Mouse (Mus musculus): ENCODE data around the gene Vdr.

The Vdr gene

DNA sequence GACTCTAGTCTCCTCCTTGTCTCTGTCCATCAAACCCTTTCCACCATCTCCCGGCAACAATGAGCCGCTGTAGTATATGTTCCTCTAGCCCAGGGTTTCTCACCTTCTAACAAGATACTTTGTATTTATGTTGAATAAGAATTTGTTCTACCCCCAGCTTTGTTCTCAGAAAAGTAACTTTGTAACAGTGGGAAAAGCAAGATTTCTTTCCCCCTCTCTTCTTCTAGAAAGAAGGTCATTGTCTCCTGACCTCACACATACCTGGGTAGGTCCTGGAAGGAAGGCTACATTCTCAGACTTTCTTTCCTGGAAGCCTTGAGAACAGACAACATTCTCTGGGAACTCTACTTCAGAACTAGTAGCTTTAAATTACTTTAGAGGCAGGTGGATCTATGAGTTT, at the start of gene Vdr:
TSS of gene Vdr (minus strand) at position 101 of the 400 bp plus-strand sequence.
- no peak for DNase-seq (ENCODE audit: low spot score in 2 of 2)

- no peak for DNase-seq (ENCODE audit: low spot score in 2 of 2)
Observed at GRCm38 (mm10) chr15:97956416-97956815, 46.0 kb upstream of the Vdr start.

DNA sequence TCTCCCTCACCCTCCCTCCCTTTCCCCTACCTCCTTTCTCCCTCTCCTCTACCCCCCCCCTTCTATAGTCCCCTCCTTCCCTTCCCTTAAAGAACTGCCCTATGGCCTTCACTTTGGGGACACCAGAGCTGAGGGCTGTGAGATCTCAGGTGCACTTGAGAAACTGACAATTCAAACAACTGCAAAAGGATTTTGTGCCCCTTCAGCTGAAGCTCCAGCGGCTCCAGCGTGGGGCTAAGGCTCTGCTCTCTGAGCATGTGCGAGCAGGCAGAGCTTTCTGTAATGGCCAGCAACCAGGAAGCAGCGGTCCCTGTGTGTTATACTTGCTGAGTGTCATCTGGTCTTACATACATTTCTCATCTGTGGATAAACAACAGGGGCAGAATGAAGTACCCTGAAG, 45.3 kb upstream of the Vdr start:
- no peak for DNase-seq (ENCODE audit: low spot score in 2 of 2)

DNA sequence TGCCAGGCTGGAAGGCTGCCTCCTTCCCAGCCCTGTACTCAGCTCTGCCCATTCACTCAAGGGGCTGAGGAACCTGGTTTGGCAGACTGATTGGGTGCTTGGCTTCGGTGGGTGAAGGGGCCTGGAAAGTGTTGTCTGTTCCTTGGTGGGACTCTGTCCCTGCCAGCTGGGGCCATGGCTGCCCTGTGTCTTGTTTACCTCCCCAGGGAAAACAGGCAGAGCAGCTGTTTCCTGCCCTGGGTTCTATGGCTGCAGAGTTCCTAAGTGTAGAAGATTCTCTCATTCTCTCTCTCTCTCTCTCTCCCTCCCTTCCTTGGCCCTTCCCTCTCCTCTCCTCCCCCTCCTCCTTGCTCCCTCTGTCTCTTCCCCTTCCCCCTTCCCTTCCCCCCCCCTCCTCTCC, 44.9 kb upstream of the Vdr start:
- no peak for DNase-seq (ENCODE audit: low spot score in 2 of 2)

DNA sequence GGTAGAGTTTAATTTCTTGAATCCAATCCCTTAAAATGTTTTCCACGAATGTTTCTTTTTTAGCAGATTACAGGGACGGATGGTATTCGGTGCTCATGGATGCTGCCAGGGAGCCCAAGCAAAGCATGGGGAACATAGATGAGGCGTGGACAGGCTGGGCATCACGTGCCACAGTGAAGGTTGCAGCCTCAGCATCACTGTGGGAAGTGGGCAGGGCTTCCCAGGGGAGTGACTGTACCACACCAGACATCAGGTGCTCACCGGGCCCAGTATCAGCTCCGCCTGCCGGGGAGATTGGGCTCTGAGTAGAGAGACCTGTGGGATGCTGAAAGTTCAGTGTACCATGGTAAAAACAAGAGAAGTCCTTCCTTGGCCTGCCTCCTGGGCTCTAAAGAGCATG, 44.2 kb upstream of the Vdr start:
- peak in 1 of 2 experiments; percentile 40 for DNase-seq (ENCODE audit: low spot score in 2 of 2)

GRCm38 (mm10) chr15:97952889-97953189, 42.4 kb upstream of the Vdr start:
- DNase-seq (ENCODE audit: low spot score in 2 of 2), result peak in 1 of 2 experiments; percentile 12

GRCm38 (mm10) chr15:97952137-97952888, 41.9 kb upstream of the Vdr start:
- DNase-seq (ENCODE audit: low spot score in 2 of 2), result peak; percentile 39 to 65

GRCm38 (mm10) chr15:97950240-97950639, 39.8 kb upstream of the Vdr start:
- peak in 1 of 2 experiments; percentile 10 for DNase-seq (ENCODE audit: low spot score in 2 of 2)

DNA sequence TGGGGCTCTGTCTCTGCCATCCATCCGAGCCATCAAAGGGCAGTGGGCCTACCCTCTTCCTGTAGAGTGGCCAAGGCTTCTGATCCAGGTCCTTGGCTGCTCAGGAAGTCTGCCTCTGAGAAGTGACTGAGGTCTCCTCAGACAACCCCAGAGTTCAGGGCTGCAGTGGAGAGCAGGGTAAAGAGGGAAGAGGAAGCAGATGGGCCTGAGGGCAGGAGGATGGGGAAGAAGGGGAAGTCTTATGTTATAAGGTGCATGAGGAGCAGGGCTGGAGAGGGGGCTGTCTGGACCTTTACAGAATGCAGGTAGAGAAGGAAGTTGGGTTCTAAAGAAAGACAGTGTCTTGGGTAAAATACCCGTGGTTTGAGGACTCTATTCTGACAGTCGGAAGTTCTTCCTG, 39.3 kb upstream of the Vdr start:
- no peak for DNase-seq (ENCODE audit: low spot score in 2 of 2)

DNA sequence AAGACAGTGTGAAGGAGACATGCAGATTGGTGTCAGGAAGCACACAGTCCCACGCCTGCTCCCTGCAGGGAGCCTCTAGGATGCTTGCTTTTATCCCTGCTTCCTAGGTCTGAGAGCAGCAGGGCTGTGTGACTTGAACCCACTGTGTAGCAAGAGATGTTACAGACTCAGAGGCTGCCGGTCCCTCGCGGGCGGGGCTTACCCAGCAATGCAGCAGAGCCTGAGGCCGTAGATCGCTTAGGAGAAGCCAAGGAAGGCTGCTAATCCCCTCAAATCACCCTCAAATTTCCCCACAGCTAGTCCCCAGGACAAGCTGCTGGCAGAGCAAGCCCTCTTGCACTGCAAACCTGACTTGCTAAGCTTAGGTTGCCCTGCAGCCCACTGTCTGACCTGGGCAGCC, 38.3 kb upstream of the Vdr start:
- DNase-seq (ENCODE audit: low spot score in 2 of 2), result peak in 1 of 2 experiments; percentile 11

GRCm38 (mm10) chr15:97945656-97946315, 35.4 kb upstream of the Vdr start:
- peak in 1 of 2 experiments; percentile 6 for DNase-seq (ENCODE audit: low spot score in 2 of 2)

DNA sequence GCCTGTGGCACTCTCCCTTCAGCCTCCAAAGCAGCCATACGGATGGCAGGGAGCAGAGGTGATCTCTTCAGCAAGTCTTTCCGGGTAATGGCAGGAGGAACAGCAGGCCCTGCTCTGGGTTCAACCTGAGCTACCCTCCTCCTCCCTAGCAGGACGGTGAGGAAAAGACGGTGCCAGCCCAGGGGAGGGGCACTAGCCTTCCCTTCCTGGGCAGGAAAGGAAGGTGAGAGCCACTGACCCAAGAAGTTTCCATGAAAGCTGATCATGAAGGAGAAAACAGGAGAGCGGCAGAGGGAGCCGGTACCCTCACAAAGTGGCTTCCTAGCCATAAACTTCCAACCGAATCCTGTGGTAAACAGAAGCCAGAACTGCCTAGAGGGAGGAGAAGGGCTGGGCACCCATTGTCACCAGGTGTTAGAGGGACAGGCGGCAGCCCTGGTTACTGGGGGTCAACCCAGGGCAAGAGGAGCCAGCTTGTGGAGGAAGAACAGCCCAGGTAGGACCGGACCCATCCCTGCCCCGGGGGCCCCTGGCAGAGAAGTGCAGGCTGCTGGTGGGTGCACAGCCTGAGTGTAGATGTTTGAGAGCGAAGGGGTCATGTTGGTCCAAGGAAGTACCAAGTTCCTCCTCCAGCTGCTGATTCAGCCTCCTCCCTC, 34.6 kb upstream of the Vdr start:
- peak in 1 of 2 experiments; percentile 10 for DNase-seq (ENCODE audit: low spot score in 2 of 2)

- no peak for DNase-seq (ENCODE audit: low spot score in 2 of 2)
Observed at GRCm38 (mm10) chr15:97943356-97943755, 32.9 kb upstream of the Vdr start.

DNA sequence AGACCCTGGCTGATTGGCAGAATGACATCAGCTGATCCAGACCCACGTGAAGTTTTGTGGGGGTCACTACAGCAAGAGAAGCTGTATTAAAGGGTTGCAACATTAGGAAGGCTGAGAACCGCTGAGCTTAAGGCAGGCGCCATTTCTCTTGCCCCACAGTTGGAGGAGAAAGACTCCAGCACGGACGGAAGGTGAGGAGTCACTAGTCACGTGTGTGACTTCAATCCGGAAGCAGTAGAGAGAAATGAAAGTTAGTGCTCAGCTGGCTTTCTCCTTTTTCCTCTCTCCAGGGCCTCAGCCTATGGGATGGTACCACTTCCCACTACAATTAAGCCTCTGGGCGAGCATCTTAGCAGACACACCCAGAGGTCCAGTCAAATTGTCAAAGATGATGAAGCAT, 32.1 kb upstream of the Vdr start:
- DNase-seq (ENCODE audit: low spot score in 2 of 2), result no peak

- DNase-seq (ENCODE audit: low spot score in 2 of 2), result no peak
Observed at GRCm38 (mm10) chr15:97941306-97941705, 30.9 kb upstream of the Vdr start.

GRCm38 (mm10) chr15:97940088-97940487, 29.7 kb upstream of the Vdr start:
- DNase-seq (ENCODE audit: low spot score in 2 of 2), result no peak

- no peak for DNase-seq (ENCODE audit: low spot score in 2 of 2)
Observed at GRCm38 (mm10) chr15:97938580-97938979, 28.1 kb upstream of the Vdr start.

DNA sequence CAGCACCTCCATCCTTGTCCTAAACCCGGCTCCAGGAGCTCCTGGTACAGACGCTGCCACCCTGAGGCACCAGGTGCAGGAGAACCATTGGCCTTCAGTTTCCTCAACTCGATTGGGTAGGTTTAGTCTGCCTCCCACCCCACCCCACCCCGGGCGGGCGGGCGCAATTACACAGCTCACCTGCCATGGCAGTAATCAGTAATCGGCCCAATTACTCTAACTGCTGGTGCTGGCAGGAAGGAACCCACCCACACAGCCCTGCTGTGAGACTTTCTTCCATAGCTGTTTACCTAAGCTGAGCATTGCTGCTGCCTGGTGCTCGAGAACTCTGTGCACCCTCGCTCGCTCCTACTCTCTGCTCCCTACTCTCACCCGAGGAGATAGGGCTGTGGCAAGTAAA, 22.0 kb upstream of the Vdr start:
- no peak for DNase-seq (ENCODE audit: low spot score in 2 of 2)

DNA sequence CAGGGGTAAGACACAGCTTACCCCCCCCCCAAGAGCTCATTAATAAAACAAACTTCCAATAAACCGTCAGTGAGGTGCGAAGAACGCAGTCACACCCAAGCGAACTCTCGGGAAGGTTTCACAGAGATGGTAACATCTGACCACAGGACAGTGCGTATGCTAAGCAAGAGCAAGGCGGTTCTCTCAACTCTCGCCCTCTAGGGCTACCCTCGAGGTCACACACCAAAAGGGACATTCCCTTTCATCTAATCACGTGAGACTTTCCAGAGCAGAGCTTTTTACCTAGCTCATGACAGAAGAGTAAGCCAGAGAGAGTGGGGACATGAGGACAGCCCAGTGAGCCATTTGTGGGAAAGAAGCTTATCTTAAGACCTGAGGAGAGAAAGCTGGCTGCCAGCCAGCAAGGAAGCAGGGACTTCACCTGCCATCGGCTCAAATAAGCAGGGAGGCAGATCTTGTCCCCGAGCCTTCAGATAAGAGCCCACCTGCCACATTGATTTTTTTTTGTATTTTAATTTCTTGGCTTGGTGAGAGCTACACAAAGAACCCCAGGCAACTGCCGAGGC, 18.9 kb upstream of the Vdr start:
- DNase-seq (ENCODE audit: low spot score in 2 of 2), result no peak

- no peak for DNase-seq (ENCODE audit: low spot score in 2 of 2)
Observed at GRCm38 (mm10) chr15:97927821-97928220, 17.4 kb upstream of the Vdr start.

DNA sequence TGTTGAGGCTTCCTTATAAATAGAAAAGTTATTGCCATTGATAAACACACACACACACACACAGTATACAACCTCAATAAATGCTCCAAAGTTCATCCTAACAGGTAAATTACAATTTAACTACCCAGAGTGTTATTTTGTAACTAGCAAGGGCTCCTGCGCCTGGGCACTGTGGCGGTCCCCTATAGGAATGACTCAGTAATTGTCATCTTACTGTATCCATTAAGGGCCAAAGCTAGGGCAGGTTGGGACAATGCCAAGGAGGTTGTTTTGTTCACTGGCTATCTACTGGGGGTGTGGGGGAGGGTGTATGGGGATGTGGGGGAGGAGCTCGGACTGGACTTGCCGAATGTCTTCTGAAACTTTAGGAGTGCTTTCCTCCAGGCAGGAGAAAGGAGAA, 16.6 kb upstream of the Vdr start:
- DNase-seq (ENCODE audit: low spot score in 2 of 2), result no peak

DNA sequence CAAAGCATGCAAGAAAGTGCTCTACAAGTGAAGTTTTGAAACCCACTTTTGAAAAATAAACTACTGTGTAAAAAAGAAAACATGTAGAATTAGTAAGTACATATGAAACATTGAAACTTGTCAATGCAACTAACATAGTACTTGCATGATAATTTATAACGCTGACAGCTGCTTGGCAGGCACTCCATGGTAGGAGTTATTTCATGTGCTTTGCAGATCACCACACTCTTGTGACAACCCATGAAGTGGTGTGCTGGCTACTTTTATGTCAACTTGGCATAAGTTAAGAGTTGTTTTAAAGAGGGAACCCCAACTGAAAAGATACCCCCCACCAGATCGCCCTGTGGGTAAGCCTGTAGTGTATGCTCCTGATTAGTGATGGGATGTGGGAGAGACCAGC, 12.0 kb upstream of the Vdr start:
- no peak for DNase-seq (ENCODE audit: low spot score in 2 of 2)

DNA sequence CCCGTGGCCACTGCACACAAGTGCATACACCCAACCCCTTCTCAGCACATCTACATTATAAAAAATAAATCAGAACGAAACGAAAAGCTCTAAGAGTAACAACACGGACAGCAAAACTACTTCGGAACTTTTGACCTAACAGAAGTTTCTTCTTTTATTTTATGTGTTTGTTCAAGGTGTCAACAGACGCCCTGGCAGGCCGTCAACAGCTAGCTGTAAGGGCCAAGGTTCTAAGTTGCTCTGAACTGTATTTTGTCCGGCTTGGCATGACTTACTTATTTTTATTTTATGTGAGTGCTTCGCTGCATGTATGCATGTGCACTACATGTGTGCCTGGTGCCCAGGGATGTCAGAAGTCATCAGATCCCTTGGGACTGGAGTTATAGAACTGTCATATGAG, 11.4 kb upstream of the Vdr start:
- DNase-seq (ENCODE audit: low spot score in 2 of 2), result no peak
